Mouse (Mus musculus) retina, adult 2 months (tissue): ENCODE measurements around the gene Iqsec1.
"Not testable (repeated sequence)": the region's sequence is repeated elsewhere in the genome, so short reads cannot be mapped to it uniquely, and the experiment has no call there.

Experiments used
- DNase-seq: peaks from one replicate; pipeline ENCODE4 v3.0.0-alpha.2; 2012; ENCODE audit warnings: low read depth, low spot score

The Iqsec1 gene

DNA sequence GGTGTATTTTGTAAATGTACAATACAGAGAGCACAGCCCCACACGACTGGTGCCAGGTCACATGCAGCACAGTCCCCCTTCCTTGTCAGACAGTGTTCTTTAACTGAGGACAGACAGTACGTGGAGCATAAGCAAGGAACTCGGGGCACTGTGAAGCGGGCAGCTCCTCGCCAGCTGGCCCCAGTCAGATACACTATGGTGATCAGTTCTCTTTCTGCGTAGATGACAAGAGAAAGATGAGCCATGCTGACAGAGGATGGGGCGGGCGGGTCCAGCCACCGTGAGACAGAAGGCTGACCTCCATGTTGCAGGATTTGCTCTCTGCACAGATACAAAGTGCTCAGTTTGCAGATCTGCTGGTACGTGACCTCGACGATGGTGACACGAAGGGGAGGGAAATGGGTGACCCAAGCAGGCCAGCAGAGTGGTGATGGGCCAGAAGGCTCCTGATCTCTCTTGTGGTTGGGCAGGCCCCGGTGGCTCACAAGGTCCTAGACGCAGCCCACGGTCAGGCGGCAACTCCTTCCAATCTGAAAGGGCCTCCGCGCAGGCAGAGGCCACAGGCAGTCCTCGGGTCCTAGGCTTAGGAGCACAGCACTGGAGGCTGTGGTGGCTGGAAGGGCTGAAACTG is 328.0 kb downstream of the Iqsec1 start:
- no peak for DNase-seq

DNA sequence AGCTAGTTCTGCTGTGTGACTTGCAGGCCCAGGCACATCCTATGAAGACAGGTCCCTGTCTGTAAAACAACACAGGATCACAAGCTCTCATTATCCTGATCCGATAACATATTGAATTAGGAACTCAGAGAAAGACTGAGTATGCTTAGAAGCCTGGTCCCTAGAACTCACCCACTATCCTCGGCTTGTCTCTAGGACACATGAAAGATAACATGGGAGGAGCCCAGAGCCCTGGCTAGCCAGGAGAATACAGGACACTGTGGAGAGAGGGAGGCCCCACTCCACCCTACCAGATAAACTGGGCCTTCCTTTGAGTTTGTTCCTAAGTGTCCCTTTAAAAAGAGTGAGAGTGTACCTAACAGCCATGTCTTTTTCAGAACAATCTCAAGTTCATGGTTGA is 328.6 kb downstream of the Iqsec1 start:
- DNase-seq = no peak

DNA sequence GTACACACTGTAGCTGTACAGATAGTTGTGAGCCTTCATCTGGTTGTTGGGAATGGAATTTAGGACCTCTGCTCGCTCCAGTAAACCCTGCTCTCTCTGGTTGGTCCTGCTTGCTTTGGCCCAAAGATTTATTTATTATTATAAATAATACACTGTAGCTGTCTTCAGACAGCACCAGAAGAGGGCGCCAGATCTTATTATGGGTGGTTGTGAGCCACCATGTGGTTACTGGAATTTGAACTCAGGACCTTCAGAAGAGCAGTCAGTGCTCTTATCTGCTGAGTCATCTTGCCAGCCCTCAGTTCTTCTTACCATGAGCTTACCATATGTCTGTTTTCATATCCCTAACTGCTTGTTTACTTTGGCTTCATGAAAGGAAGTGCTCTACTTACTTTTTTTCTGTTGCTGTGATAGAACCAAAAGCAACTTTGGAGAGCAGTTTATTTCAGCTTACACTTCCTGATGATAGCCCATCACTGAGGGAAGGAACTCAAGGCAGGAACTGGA is 332.1 kb downstream of the Iqsec1 start:
- DNase-seq = not testable (repeated sequence)

DNA sequence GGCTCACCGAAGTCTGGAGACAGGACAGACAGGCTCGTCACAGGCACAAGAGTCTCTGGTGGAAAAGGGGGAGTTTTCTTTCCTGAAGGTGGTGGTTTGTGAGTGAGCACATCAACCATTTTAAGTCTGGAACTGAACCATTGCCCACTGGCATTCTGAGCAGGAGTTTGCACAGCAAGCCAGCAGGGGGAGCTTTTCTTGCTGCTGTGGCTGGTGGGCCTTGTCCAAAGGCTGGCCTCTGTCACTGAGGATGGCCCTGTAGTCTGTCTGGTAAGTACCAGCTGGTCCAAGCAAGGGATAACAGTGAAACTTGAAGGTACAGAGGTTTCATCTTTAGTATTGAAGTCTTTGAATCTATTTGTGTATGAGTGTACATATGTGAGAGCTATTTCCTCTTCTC is 334.7 kb downstream of the Iqsec1 start:
- DNase-seq = no peak

DNA sequence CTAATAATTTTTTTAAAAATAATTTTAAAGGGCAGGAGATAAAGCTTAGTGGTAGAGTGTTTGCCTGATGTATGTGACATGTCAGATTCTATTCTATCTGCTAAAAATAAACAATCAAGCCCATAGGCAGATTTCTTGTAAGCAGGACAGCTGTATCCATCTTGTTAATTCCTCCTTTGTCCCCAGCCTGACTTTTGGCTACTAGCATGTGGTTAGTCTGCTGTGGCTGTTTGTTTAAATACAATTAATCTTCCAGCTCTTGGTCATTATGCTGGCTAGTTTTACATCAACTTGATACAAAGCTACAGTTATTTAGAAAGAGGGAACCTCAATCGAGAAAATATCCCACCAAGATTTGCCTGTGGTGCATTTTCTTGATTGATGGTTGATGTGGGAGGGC is 337.9 kb downstream of the Iqsec1 start:
- no peak for DNase-seq

DNA sequence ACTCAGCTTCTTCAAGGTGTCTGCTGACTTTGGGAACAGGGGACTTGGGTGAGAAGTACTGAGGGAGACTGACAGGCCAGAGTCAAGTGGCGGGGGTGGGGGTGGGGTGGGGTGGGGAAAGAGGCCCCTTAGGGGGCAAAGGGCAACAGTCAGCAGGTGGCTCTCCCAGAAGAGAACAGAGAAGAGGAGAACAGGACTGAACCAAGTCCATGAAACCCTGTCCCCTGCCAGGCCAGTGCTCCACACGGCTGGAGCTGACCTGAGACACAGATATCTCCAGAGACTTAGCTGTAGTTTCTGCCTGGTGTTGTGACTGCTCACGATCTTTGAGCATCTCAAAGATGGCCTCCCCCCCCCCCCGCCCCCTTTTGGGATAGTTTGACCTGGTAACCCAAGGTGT is 339.2 kb downstream of the Iqsec1 start:
- DNase-seq = no peak

DNA sequence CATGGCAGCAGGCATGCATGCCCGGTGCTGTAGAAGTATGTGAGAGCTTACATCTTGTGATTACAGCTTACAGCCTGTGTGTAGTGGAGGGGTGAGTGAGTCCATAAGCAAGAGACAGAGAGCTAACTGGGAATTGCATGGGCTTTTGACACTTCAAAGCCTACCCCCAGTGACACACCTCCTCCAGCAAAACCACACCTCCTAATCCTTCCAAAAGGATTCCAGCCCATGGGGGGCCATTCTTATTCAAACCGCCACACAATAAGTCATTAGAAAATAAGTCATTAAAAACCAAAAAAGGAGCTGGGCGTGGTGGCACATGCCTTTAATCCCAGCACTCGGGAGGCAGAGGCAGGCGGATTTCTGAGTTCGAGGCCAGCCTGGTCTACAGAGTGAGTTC is 340.1 kb downstream of the Iqsec1 start:
- DNase-seq = no peak

DNA sequence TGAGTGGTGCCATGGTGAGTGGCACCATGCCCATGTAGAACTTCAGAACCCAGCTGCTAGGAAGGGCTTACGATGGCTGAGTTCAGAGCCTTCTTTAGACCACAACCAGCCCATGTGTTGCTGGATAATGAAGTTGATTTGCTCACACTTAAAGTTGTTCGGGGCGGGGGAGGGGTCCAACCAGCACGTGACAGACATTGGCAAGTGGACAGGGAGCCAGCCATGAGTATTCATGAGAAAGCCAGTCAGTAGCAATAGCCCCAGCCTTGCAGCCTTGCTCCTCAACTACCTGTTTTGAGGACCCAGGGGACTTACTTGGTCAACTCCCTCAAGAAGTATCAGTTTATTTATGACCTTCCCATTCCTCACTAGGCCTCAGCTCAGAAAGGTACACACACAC is 343.5 kb downstream of the Iqsec1 start:
- DNase-seq = no peak

DNA sequence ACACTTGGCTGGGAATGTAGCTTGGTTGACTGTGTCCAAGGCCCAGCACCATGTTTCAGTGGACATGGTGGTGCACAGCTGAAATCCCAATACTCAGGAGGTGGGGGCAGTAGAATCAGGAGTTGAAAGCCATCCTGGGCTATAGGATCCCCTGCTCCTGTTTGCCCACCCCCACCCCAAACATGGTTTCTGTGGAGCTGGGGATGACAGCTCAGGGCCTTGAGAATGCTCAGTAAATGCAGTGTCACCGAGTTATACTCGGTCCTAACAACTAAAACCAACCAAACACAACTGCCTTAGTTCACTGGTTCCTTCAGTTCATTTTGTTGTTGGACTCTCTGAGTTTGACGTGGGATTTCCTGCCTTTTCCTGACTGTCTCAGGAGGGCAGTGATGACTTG is 345.4 kb downstream of the Iqsec1 start:
- DNase-seq = no peak

DNA sequence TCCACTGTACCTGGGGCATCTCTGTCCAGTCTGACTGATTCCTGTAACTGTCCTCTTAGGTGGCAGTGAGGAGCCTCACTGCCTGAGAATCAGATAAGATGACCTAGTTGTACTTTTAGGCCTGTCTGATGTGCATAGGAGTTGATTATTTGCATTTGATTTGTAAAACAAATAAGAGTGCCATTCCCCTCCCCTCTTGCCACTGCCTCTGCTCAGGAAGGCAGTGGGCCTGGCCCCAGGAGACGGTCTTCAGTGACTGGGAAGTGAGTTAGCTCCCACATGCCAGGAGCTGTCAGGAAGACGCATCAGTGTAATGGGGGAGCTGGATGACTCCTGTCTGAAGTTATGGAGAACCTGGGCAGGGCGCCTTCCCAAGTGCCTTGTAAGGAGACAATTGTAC is 352.9 kb downstream of the Iqsec1 start:
- no peak for DNase-seq

DNA sequence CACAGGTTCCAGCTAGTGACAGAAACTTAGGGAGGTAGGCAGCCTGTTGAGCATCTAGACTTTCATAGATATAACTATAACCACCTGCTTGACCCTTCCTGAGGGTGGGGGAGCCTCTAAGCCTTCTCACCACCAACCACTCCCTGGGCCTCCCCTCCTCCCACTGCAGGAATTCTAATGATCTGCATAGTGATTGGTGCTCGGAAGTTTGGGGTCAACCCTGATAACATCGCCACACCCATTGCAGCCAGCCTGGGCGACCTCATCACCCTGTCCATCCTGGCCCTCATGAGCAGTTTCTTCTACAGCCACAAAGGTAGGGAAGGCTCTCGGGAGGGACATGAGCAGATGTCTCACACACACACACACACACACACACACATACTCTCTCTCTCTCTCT is 353.4 kb downstream of the Iqsec1 start:
- DNase-seq = no peak

DNA sequence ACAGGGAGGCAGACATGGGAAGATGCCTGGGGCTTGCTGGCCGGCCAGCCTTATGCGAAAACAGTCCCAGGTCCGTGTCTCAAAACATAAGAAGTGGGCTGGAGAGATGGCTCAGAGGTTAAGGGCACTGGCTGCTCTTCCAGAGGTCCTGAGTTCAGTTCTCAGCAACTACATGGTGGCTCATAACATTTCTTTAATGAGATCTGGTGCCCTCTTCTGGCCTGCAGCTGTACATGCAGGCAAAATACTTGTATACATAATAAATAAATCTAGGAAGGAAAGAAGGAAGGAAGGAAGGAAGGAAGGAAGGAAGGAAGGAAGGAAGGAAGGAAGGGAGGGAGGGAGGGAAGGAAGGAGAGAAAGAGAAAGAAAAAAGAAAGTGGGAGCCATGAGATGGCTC is 356.0 kb downstream of the Iqsec1 start:
- DNase-seq = not testable (repeated sequence)

DNA sequence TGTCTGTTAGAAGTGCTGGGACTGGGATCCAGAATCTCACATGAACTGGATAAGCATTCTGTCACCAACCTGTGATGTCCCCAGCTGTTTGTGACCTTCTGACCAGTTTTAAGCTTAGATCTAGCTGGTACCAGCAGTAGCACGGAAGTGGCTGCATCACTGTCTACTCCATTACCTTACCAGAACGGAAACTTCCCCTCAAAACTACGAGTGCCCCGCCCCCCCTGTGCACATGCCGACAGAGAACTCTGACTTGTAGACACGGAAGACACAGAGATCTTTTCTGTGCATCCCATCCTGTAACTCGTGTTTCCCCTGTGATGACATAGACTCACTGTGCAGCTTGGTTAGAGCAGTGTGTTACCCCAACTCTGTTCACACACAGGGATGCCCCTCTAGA is 358.1 kb downstream of the Iqsec1 start:
- DNase-seq = no peak

DNA sequence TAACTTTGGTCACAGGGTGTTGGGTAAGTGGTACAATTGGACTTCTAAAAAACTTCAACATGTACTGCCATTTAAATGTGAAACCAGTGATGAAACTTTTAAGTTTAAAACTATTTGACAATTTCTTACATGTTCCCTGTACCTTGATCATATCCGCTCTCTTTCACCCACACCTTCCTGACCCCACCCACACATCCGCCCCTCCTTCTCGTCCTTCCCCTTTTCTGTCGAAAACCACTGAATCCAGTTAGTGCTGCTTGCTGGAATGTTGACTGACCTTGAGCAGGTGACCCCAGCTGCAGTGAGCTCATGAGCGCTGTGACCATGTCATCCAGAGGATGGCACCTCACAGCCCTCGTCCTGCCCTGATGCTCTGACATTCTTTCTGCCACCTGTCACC is 359.0 kb downstream of the Iqsec1 start:
- no peak for DNase-seq

DNA sequence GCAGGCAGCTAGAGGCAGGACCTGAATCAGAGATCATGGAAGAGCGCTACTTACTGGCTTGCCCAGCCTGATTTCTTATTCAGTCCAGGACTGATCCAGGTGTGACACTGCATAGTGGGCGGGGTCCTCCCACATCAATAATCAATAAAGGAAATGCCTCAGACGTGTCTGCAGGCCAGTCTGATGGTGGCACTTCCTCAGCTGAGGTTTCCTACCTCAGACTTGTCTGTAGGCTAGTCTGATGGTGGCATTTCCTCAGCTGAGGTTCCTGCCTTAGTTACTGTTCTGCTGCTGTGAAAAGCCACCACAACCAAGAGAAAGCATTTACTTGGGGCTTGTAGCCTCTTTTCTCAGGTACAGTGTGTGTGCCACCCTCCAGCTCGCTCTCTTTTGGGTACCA is 360.9 kb downstream of the Iqsec1 start:
- no peak for DNase-seq

DNA sequence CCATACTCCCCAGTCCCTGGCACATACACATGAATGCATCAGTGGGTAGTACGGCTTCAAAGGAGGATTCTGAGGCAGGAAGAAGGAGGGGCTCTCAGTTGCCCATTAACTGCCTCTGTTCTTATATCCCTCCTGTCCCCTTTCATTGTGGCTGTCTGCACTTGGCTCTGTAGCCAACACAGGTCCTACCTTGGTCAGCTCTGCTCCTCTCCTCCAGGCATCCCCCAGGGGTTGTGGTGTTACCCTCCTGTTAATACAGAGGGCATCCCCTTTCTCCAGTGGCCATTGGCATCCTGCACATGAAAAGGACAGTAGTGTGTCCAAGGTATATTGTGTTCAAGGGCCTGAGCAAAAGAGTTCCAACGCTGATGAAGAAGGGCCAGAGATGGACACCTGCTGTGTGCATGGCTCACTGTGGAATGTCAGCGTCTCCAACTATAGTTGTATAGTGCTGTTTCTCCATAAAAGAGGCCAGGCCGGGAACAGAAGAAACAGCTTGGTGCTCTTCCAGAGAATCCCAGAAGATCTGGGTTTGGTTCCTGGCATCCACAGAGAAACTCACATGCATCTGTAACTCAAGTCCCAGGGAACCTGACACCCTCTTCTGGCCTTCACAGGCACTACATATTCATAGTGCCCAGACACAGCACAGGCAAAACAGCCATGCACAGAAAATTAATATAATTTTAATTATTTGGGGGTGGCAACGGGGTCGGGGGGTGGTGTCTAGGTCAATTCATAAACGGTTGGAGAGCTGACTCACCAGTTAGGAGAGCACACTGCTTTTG is 363.1 kb downstream of the Iqsec1 start:
- DNase-seq = no peak

DNA sequence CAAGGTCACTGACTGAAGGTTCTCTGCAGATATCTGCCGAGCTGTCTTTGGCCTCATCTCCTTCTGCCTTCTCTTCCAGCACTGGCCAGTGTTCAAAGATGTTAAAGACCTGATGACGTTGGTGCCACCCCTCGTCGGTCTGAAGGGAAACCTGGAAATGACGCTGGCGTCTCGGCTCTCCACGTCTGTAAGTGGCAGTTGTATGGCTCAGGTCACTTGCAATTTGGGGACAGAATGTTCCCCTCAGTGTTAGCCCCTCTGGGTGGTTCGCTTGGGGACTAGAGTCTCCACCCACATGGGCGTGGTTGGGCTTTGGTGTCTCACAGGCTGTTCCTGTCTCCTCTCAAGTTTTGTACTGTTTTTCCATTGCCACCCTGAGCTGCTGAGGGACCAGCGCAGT is 363.8 kb downstream of the Iqsec1 start:
- DNase-seq = no peak

DNA sequence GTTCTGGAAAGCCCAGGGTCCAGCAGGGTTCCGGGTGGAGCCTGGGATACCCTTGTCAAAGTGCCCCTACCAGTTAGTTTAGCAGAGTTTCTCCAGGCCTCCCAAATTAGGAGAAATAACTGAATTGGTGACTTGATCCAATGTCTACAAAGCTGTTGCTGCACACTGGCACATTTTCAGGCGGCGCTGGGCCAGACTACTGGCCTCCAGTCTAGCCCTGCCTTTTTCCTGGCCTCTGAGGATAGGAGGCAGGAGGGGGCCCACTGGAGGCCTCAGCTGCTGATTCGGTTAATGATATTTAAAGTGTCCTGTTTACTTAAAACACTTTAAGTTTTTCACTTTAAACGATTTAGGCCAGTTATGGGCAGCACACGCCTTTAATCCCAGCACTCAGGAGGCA is 364.3 kb downstream of the Iqsec1 start:
- no peak for DNase-seq

DNA sequence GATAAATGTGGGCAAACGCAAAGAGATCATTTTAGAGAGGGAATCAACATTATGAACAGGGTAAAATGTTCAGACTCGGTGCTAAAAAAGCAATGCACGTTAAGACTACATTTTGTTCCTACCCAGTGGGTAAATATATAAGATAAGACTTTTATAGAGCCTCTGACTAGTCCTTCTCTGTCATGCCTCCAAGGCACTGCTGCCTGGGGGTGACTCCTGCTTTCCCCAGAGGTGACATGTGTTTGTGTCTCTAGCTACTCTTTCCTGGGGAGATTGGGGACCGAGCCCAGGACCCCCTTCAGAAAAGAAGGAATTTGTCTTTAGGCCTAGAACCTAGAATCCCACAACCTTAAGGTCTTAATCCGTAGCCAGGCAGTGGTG is 365.0 kb downstream of the Iqsec1 start:
- no peak for DNase-seq

DNA sequence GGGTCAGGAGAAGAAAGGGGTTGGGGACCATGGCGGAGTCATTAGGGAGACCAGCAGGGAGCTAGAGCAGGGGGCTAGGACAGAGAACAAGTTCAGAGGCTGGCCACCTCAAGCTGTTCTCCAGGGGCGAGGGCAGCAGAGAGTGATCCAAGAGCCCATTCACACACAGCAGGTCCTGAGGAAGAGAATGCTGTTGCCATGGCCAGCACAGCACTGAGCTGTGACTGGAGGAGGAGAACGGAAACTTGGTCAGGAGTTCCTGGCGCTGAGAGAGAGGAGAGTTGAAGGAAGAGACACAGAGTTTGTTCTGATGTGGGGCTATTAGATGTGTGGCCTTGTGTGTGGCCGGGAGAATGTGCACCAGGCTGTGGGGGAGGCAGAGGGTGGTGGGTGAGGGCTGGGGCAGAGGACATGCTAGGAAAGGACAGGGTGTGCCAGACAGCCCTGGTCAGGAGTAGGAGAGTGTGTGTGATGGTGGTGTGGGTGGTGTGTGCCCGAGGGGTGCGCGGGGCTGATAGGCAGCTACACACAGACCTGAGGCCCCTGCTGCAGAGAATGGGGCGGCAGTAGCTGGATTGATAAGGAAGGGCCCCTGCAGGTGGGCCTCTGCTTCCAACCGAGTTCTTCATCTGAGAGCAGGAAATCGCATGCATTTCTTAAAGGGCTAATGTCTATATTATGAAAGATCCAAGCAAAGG is 365.6 kb downstream of the Iqsec1 start:
- DNase-seq = no peak

DNA sequence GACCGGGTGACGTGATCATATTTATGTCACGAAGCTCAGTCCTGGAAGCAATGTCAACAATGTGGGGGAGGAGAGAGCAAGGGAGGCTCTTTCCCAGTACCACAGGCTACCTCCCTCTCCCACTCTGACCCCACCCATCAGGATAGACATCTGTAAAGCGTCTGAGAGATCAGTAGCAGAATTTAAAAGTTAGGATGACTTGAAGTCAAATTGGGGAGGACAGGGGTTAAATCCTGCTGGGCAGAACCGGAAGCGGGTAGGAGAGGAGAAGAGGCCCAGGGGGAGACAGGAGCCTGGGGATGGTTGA is 366.9 kb downstream of the Iqsec1 start:
- DNase-seq = no peak

DNA sequence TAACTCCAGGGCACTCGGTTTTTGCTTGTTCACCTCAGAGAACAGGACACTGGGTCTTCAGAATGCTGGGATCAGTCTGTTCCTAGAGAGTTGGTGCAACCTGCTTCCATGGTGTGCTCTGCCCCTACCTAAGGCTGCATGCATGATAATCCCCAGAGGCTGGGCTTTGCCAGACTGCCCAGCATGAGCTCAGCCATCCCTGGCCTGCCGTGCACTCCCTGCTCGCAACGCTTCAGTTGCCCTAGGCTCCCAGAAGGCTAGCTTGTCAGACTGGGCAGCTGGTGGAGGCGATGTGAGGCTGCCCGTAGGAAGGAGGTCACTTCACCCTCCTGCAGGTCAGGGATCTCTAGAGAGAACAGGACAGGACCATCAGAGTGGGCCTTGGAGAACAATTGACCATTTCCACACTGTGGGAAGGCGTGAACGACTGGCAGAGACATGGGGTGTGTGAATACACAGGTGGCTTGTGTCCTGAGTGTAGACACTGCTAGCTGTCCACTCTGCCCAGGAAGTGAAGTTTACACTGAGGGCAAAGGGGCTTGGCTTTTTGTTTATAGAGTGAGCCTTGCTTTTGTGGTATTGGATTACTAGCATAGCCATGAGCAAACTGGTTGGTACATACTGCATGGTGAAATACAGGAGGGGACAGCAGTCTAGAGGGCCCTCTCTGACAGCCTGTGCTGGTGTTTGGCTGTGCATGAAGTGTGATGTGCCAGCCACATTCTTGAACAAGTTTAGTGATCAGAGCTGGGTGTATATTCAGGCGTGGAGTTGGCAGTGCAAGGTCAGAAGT is 367.5 kb downstream of the Iqsec1 start:
- DNase-seq = no peak
